Mouse (Mus musculus) lung, embryonic 14.5 days (tissue): ENCODE results near the gene Dlg2. TPM values are rescaled to one million over a fixed set of nuclear protein-coding genes. Genes with fewer than 3 reads are reported as not detected.

Experiments
- ATAC-seq: fragments of 200-750 bp; cut with Nextera tagmentation; 2 replicates; pipeline ENCODE4 v1.8.0; 2017; ENCODE audit warnings: mild to moderate bottlenecking, moderate TSS enrichment, moderate library complexity; ENCODE audit not compliant: insufficient read depth
- DNase-seq: peaks from one replicate; pipeline ENCODE4 v3.0.0-alpha.2; 2015
- H3K27ac ChIP-seq: fragments of 300-500 bp; sonication (generic); 2 replicates; pipeline ENCODE4 v1.5.1; 2014; ENCODE audit warnings: low read depth, mild to moderate bottlenecking, moderate library complexity
- H3K27me3 ChIP-seq: fragments of 300-500 bp; sonication (generic); 2 replicates; pipeline ENCODE4 v1.6.1; 2014; ENCODE audit warnings: low read length, control low read depth; ENCODE audit not compliant: insufficient read depth
- H3K36me3 ChIP-seq: fragments of 300-500 bp; sonication (generic); 2 replicates; pipeline ENCODE4 v1.6.1; 2014; ENCODE audit warnings: control low read depth; ENCODE audit not compliant: insufficient read depth
- H3K4me1 ChIP-seq: fragments of 300-500 bp; sonication (generic); 2 replicates; pipeline ENCODE4 v1.6.1; 2014; ENCODE audit warnings: antibody characterized with exemption, control low read depth; ENCODE audit not compliant: insufficient read depth
- H3K4me2 ChIP-seq: fragments of 300-500 bp; sonication (generic); 2 replicates; pipeline ENCODE4 v1.6.1; 2014; ENCODE audit warnings: mild to moderate bottlenecking
- H3K4me3 ChIP-seq: fragments of 300-500 bp; sonication (generic); 2 replicates; pipeline ENCODE4 v1.5.1; 2014; ENCODE audit warnings: low read depth, low read length
- H3K9ac ChIP-seq: fragments of 300-500 bp; sonication (generic); 2 replicates; pipeline ENCODE4 v1.6.1; 2014
- H3K9me3 ChIP-seq: fragments of 300-500 bp; sonication (generic); 2 replicates; pipeline ENCODE4 v1.6.1; 2016; ENCODE audit warnings: low read depth, low read length, control low read depth
- CTCF ChIP-seq: IDR thresholded peaks from 2 replicates; pipeline ENCODE4 v1.5.1; 2016; ENCODE audit warnings: antibody characterized with exemption, low read depth
- WGBS: fragments of 180-500 bp; shearing (Covaris S2); extraction: QIAGEN DNeasy Blood & Tissue Kit; methylation state at CpG from one replicate; pipeline ENCODE4 v1.1.7; 2014; 5-methylcytosine and 5-hydroxymethylcytosine counted together
- polyA plus RNA-seq: library from polyadenylated mRNA; unstranded; fragments of >200 nt; fragmentation: Nextera tagmentation; extraction: Ambion mirVana; gene quantifications from 2 replicates; pipeline ENCODE4 v1.2.1, GENCODE M21; 2014

Gene Dlg2
- polyA plus RNA-seq, 1 experiment from 2014 or later: 0.25 TPM

GRCm38 (mm10) chr7:91853653-91854052 lies 1377.2 kb downstream of the Dlg2 start:
- Histone ChIP-seq H3K9me3 (no peaks in the 10 kb centered on the region), H3K4me2 (no peak overlapping the region), H3K4me3 (no peak overlapping the region), H3K27ac (no peak overlapping the region), H3K36me3 (no peaks in the 10 kb centered on the region), H3K4me1 (no peaks in the 10 kb centered on the region), H3K27me3 (no peaks in the 10 kb centered on the region), H3K9ac (no peak overlapping the region)
- no peak for TF ChIP-seq CTCF
- DNase-seq (peak; percentile 21), ATAC-seq (peak; percentile 28; the same call in 1 of the 2 replicates)
- 30% methylated on average over 4 of the region's 4 CpGs for WGBS

DNA sequence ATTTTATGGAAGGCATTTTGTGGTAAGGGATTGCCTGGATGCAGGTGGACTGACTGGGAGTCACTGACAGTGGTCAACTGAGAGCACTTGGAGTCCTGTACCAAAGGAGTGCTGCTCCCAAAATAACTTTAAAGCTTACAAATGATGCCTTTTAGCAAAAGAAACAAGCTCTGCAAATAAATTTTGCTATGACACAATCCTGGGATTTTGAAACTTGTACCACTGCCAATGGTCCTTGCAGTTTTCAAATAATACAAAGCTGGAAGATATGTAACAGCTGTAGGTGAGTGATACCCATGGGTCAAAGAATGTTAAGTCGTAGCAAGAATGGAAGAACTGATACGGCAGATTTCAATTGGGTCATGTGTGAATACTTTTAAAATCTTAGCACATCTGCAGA lies 1380.5 kb downstream of the Dlg2 start:
- WGBS: 67% methylated on average over 2 of the region's 2 CpGs
- ATAC-seq: no peak
- H3K36me3 ChIP-seq: no peaks in the 10 kb centered on the region
- no peaks in the 10 kb centered on the region for H3K27me3 ChIP-seq
- no peak overlapping the region for H3K4me3 ChIP-seq
- no peaks in the 10 kb centered on the region for H3K9me3 ChIP-seq
- no peak overlapping the region for H3K9ac ChIP-seq
- no peak overlapping the region for H3K4me2 ChIP-seq
- no peak for TF ChIP-seq CTCF
- no peaks in the 10 kb centered on the region for H3K4me1 ChIP-seq
- DNase-seq: no peak
- H3K27ac ChIP-seq: no peak overlapping the region

- Histone ChIP-seq H3K4me2 (no peak overlapping the region), H3K36me3 (no peaks in the 10 kb centered on the region), H3K9me3 (no peaks in the 10 kb centered on the region), H3K4me3 (no peak overlapping the region), H3K4me1 (no peaks in the 10 kb centered on the region), H3K9ac (no peak overlapping the region), H3K27me3 (no peaks in the 10 kb centered on the region), H3K27ac (no peak overlapping the region)
- peak; percentile 7 for DNase-seq
- 55% methylated on average over 5 of the region's 5 CpGs for WGBS
- ATAC-seq: peak; percentile 62; the same call in 1 of the 2 replicates
- no peak for TF ChIP-seq CTCF
Measured at GRCm38 (mm10) chr7:91862806-91863531, 1386.5 kb downstream of the Dlg2 start.

GRCm38 (mm10) chr7:91868919-91869318 lies 1392.4 kb downstream of the Dlg2 start:
- no peaks in the 10 kb centered on the region for H3K27me3 ChIP-seq
- no peak for TF ChIP-seq CTCF
- 76% methylated on average over 1 of the region's 1 CpGs for WGBS
- no peak overlapping the region for H3K4me3 ChIP-seq
- H3K4me1 ChIP-seq: no peaks in the 10 kb centered on the region
- H3K9ac ChIP-seq: no peak overlapping the region
- no peak for DNase-seq
- no peaks in the 10 kb centered on the region for H3K36me3 ChIP-seq
- no peak overlapping the region for H3K27ac ChIP-seq
- H3K4me2 ChIP-seq: no peak overlapping the region
- no peaks in the 10 kb centered on the region for H3K9me3 ChIP-seq
- no peak for ATAC-seq

- Histone ChIP-seq H3K27me3 (no peaks in the 10 kb centered on the region), H3K4me1 (no peaks in the 10 kb centered on the region), H3K4me2 (no peak overlapping the region), H3K9ac (no peak overlapping the region), H3K36me3 (no peaks in the 10 kb centered on the region), H3K4me3 (no peak overlapping the region), H3K27ac (no peak overlapping the region), H3K9me3 (no peaks in the 10 kb centered on the region)
- ATAC-seq (no peak), DNase-seq (no peak)
- no peak for TF ChIP-seq CTCF
- 61% methylated on average over 1 of the region's 1 CpGs for WGBS
Measured at GRCm38 (mm10) chr7:91876831-91877230, 1400.4 kb downstream of the Dlg2 start.

- H3K27ac ChIP-seq: no peak overlapping the region
- H3K4me3 ChIP-seq: no peak overlapping the region
- ATAC-seq (no peak), DNase-seq (no peak)
- H3K9me3 ChIP-seq: no peaks in the 10 kb centered on the region
- no peak for TF ChIP-seq CTCF
- 78% methylated on average over 2 of the region's 2 CpGs for WGBS
- no peaks in the 10 kb centered on the region for H3K27me3 ChIP-seq
- no peaks in the 10 kb centered on the region for H3K36me3 ChIP-seq
- H3K9ac ChIP-seq: no peak overlapping the region
- H3K4me1 ChIP-seq: no peaks in the 10 kb centered on the region
- no peak overlapping the region for H3K4me2 ChIP-seq
Measured at GRCm38 (mm10) chr7:91877804-91878203, 1401.3 kb downstream of the Dlg2 start.

- H3K4me2 ChIP-seq: no peak overlapping the region
- H3K4me3 ChIP-seq: no peak overlapping the region
- no peak overlapping the region for H3K9ac ChIP-seq
- H3K36me3 ChIP-seq: no peaks in the 10 kb centered on the region
- H3K27ac ChIP-seq: no peak overlapping the region
- no peaks in the 10 kb centered on the region for H3K9me3 ChIP-seq
- WGBS: 66% methylated on average over 10 of the region's 10 CpGs
- no peak for TF ChIP-seq CTCF
- DNase-seq (no peak), ATAC-seq (no peak)
- H3K4me1 ChIP-seq: no peaks in the 10 kb centered on the region
- no peaks in the 10 kb centered on the region for H3K27me3 ChIP-seq
Measured at GRCm38 (mm10) chr7:91886336-91886735, 1409.9 kb downstream of the Dlg2 start.
